Mouse (Mus musculus) ES-Bruce4 (cell line): Measurements from ENCODE around the gene Cks1b. TPM values are rescaled to one million over a fixed set of nuclear protein-coding genes. Genes with fewer than 3 reads are reported as not detected.
A peak's percentile ranks its signal among the peaks of the same experiment; 100 is the strongest.

ENCODE experiments used
- H3K27ac ChIP-seq: 2 replicates; pipeline ENCODE4 v1.5.1; 2012; ENCODE audit warnings: low read length, inconsistent platforms; ENCODE audit not compliant: insufficient read depth
- H3K27me3 ChIP-seq: 2 replicates; pipeline ENCODE4 v1.6.1; 2012; ENCODE audit warnings: mild to moderate bottlenecking, low read length, inconsistent platforms; ENCODE audit not compliant: control insufficient read depth, poor library complexity, insufficient read depth, severe bottlenecking
- H3K36me3 ChIP-seq: 2 replicates; pipeline ENCODE4 v1.6.1; 2012; ENCODE audit warnings: inconsistent platforms, mild to moderate bottlenecking, low read length, moderate library complexity; ENCODE audit not compliant: control insufficient read depth, poor library complexity, insufficient read depth, severe bottlenecking
- H3K4me1 ChIP-seq: one replicate; pipeline ENCODE4 v1.8.1; 2011; ENCODE audit warnings: low read length; ENCODE audit not compliant: control insufficient read depth, insufficient read depth
- H3K4me3 ChIP-seq: 2 replicates; pipeline ENCODE4 v1.5.1; 2011; ENCODE audit warnings: low read depth, mild to moderate bottlenecking, low read length
- H3K9ac ChIP-seq: 2 replicates; pipeline ENCODE4 v1.6.1; 2012; ENCODE audit warnings: low read depth, mild to moderate bottlenecking, inconsistent platforms; ENCODE audit not compliant: poor library complexity, severe bottlenecking
- H3K9me3 ChIP-seq: replicated peaks from 2 replicates; pipeline ENCODE4 v1.6.1; 2012; ENCODE audit warnings: mild to moderate bottlenecking, low read length, inconsistent platforms; ENCODE audit not compliant: control insufficient read depth, poor library complexity, insufficient read depth, severe bottlenecking
- CTCF ChIP-seq: IDR thresholded peaks from one replicate; pipeline ENCODE4 v1.8.1; 2011; ENCODE audit warnings: low read depth, low read length
- EP300 ChIP-seq: IDR thresholded peaks from 2 replicates; pipeline ENCODE4 v1.6.1; 2011; ENCODE audit warnings: low read depth, low read length; ENCODE audit not compliant: insufficient read depth
- POLR2A ChIP-seq: IDR thresholded peaks from one replicate; pipeline ENCODE4 v1.8.1; 2011; ENCODE audit warnings: low read length; ENCODE audit not compliant: insufficient read depth
- polyA plus RNA-seq: library from polyadenylated mRNA; stranded (reverse); fragments of >200 nt; gene quantifications from 2 replicates; pipeline ENCODE4 v1.2.4, GENCODE M21; 2011; ENCODE audit warnings: low read depth; ENCODE audit not compliant: missing spikeins, insufficient read depth, insufficient read length

The Cks1b gene
- polyA plus RNA-seq, 1 experiment: 290 TPM

DNA sequence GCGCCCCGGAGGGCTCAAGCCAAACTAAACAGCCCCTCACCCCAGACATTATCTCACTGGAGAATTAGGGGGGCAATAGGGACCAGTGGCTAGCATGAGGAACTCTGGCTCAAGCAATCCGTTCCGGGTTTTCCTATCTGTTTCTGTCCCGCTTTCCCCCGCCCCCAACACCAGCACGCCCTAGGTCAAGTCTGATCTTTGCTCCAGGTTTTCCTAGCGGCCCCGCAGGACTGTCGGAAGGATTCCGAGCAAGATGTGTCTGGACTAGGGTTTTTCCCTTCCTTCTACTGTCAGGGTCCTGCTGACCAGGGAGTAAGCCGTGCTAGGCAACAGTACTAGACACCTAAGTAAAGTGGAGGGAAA lies 23.3 kb downstream of the Cks1b start:
- peak overlapping the region; percentile 57 for H3K4me3 ChIP-seq
- peak overlapping the region; percentile 40; the same call in 1 of the 2 replicates for H3K27ac ChIP-seq
- no peaks in the 10 kb centered on the region for H3K36me3 ChIP-seq
- no peaks in the 10 kb centered on the region for H3K9me3 ChIP-seq
- peaks cover 2% of the 10 kb centered on the region for H3K4me1 ChIP-seq
- peak overlapping the region; percentile 52 for H3K9ac ChIP-seq
- no peaks in the 10 kb centered on the region for H3K27me3 ChIP-seq
- peak; percentile 85; the same call in 1 of the 2 replicates for TF ChIP-seq EP300
- no peak for TF ChIP-seq POLR2A
- no peak for TF ChIP-seq CTCF

DNA sequence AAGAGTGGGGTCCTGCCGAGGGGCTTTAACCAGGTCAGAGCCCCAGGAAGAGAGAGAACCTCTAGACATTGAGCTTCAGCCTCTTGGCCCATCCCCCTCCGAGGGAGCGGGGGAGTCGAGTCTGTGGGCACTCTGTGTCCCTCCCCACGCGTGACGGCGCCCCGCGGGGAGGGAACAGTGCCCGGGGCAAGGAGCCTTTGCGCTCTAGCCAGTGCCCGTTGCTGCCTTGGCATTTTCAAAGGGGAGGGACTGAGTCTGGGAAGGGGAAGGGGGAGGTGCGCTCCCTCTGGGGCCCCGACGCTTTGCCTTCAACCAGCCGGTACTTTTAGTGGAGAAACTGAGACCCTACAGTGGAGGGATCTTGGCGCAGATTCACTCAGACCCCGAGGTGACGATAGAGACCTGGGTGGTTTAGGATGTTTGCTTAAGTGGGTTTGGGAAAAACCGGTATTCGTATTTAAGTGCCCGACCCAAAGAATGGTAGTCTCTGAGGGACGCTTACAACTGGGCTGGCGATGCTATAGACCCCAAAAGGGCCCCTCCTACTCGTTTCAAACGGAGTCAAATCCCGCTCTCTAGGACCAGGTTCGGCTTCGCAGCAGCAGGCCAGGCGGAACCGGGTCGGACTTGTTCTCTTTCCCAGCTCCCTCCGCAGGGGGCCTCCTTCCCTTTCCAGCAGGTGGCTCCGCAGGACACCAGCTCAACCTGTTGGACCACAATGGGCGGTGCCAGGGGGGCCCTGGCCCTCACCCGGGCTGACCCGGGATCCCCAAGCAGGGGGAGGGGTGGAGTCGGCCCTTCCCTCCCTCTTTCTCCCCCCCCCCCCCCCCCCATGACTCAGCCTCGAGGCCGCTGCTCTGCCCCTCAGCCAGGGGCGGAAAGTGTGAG lies 23.9 kb downstream of the Cks1b start, which contains the start of gene Zbtb7b:
Gene Zbtb7b (minus strand): TSS at position 771 of the 888 bp plus-strand sequence.
- H3K4me3 ChIP-seq: peak within 1 kb of the TSS; percentile 84
- no peaks in the 10 kb centered on the region for H3K9me3 ChIP-seq
- H3K9ac ChIP-seq: peak within 1 kb of the TSS; percentile 52
- TF ChIP-seq POLR2A (no peak), EP300 (peak; percentile 47; the same call in 1 of the 2 replicates)
- H3K27me3 ChIP-seq: no peaks in the 10 kb centered on the region
- H3K36me3 ChIP-seq: no peaks in the 10 kb centered on the region
- H3K4me1 ChIP-seq: peaks cover 2% of the 10 kb centered on the region
- H3K27ac ChIP-seq: peak within 1 kb of the TSS; percentile 80

- peaks cover 2% of the 10 kb centered on the region for H3K4me1 ChIP-seq
- TF ChIP-seq POLR2A (no peak), EP300 (peak; percentile 55; the same call in 1 of the 2 replicates), CTCF (no peak)
- H3K27me3 ChIP-seq: no peaks in the 10 kb centered on the region
- no peaks in the 10 kb centered on the region for H3K9me3 ChIP-seq
- peak overlapping the region; percentile 84 for H3K4me3 ChIP-seq
- H3K27ac ChIP-seq: peak overlapping the region; percentile 80; the same call in 1 of the 2 replicates
- peak overlapping the region; percentile 52 for H3K9ac ChIP-seq
- H3K36me3 ChIP-seq: no peaks in the 10 kb centered on the region
Measured at GRCm38 (mm10) chr3:89393605-89394004, 24.6 kb downstream of the Cks1b start.

DNA sequence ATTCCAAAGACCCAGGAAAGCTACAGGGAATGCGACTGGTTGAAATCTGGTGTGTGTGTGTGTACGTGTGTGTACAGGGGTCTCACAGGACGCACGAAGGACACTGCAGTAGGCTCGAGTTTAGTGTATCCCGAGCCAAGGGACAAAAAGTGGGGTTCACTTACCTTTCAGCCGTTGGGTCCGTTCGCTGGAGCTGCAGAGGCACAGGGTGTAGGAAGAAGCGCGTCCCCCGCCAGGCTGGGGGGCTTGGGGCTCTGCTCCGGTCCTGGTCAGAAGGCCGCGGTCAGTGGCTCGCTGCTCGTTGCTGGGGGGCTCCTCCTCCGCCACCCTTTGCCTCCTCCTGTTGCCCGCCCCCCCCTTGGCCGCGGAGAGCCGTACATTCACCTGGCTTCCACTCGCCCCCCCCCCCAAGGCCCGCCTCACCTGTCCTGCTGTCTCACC lies 25.3 kb downstream of the Cks1b start:
- peak overlapping the region; percentile 89 for H3K9ac ChIP-seq
- TF ChIP-seq CTCF: no peak
- no peak for TF ChIP-seq POLR2A
- TF ChIP-seq EP300: no peak
- no peaks in the 10 kb centered on the region for H3K27me3 ChIP-seq
- H3K9me3 ChIP-seq: no peaks in the 10 kb centered on the region
- no peaks in the 10 kb centered on the region for H3K36me3 ChIP-seq
- peaks cover 2% of the 10 kb centered on the region for H3K4me1 ChIP-seq
- no peak overlapping the region for H3K27ac ChIP-seq
- peak overlapping the region; percentile 84 for H3K4me3 ChIP-seq

- Histone ChIP-seq H3K4me3 (peak overlapping the region; percentile 84), H3K27ac (no peak overlapping the region), H3K36me3 (no peaks in the 10 kb centered on the region), H3K4me1 (peaks cover 2% of the 10 kb centered on the region), H3K9me3 (no peaks in the 10 kb centered on the region), H3K27me3 (no peaks in the 10 kb centered on the region), H3K9ac (peak overlapping the region; percentile 89)
- 0 out of 2 replicates have a peak, but pooled peaks have one; percentile 6 for TF ChIP-seq EP300
- no peak for TF ChIP-seq POLR2A
Measured at GRCm38 (mm10) chr3:89391663-89392511, 26.3 kb downstream of the Cks1b start.
